ENCODE assay signal across 8 mouse cellular contexts in genomic region chr14:32994954-32995636, GRCm38 (mm10). TPM values are rescaled to one million over a fixed set of nuclear protein-coding genes. Genes with fewer than 3 reads are reported as not detected.
DNase-seq lines count a peak whose midpoint lies in the region; ATAC-seq and TF ChIP-seq lines count a peak whose summit lies in the region.

No protein-coding gene starts in this region.

- peak; percentile 36; the same call in 1 of the 2 replicates for TF ChIP-seq CTCF in layer of hippocampus, adult 2 months (conservative IDR thresholded peaks at IDR 0.05)

- H3K4me3 ChIP-seq in layer of hippocampus, adult 2 months, result peak overlapping the region; percentile 12
- H3K4me3 ChIP-seq in embryonic facial prominence, embryonic 13.5 days, result peak overlapping the region; percentile 12; the same call in 1 of the 2 replicates
- no peak overlapping the region for H3K4me3 ChIP-seq in hindbrain, embryonic 13.5 days
- H3K4me3 ChIP-seq in limb, embryonic 13.5 days, result peak overlapping the region; percentile 17; the same call in 1 of the 2 replicates
- H3K4me3 ChIP-seq in neural tube, embryonic 13.5 days, result 0 out of 2 replicates have a peak overlapping the region, but pooled peaks have one; percentile 2

- no peak; the same call in 1 of the 2 replicates for ATAC-seq in embryonic facial prominence, embryonic 13.5 days (ENCODE audit: insufficient number of reproducible peaks, insufficient read depth, low FRiP score, low TSS enrichment, low read depth)
- ATAC-seq in hindbrain, embryonic 13.5 days (ENCODE audit: low FRiP score), result no peak
- ATAC-seq in limb, embryonic 13.5 days (ENCODE audit: low FRiP score, low read depth), result peak; percentile 58
- no peak; the same call in 1 of the 2 replicates for ATAC-seq in neural tube, embryonic 13.5 days (ENCODE audit: low read depth)
- ATAC-seq in cerebellum, adult (ENCODE audit: insufficient number of reproducible peaks, low FRiP score, low TSS enrichment), result no peak

- H3K4me1 ChIP-seq in embryonic facial prominence, embryonic 13.5 days, result peaks cover 17% of the 10 kb centered on the region
- H3K4me1 ChIP-seq in hindbrain, embryonic 13.5 days (replicated peaks), result peaks cover 21% of the 10 kb centered on the region
- H3K4me1 ChIP-seq in limb, embryonic 13.5 days, result peaks cover 20% of the 10 kb centered on the region
- peaks cover 25% of the 10 kb centered on the region for H3K4me1 ChIP-seq in neural tube, embryonic 13.5 days (replicated peaks)

- no peak overlapping the region for H3K9ac ChIP-seq in embryonic facial prominence, embryonic 13.5 days
- H3K9ac ChIP-seq in hindbrain, embryonic 13.5 days, result no peak overlapping the region; the same call in 1 of the 2 replicates
- H3K9ac ChIP-seq in limb, embryonic 13.5 days, result peak overlapping the region; percentile 31; the same call in 1 of the 2 replicates
- H3K9ac ChIP-seq in neural tube, embryonic 13.5 days, result 0 out of 2 replicates have a peak overlapping the region, but pooled peaks have one; percentile 8

- H3K27me3 ChIP-seq in embryonic facial prominence, embryonic 13.5 days, result no peaks in the 10 kb centered on the region
- H3K27me3 ChIP-seq in hindbrain, embryonic 13.5 days, result no peaks in the 10 kb centered on the region
- no peaks in the 10 kb centered on the region for H3K27me3 ChIP-seq in limb, embryonic 13.5 days
- H3K27me3 ChIP-seq in neural tube, embryonic 13.5 days, result peaks cover 14% of the 10 kb centered on the region

- no peaks in the 10 kb centered on the region for H3K9me3 ChIP-seq in embryonic facial prominence, embryonic 13.5 days
- H3K9me3 ChIP-seq in hindbrain, embryonic 13.5 days, result no peaks in the 10 kb centered on the region
- H3K9me3 ChIP-seq in limb, embryonic 13.5 days, result no peaks in the 10 kb centered on the region
- H3K9me3 ChIP-seq in neural tube, embryonic 13.5 days, result no peaks in the 10 kb centered on the region

- 3% methylated on average over 10 of the region's 10 CpGs for WGBS in embryonic facial prominence, embryonic 13.5 days
- WGBS in hindbrain, embryonic 13.5 days, result 1% methylated on average over 10 of the region's 10 CpGs
- 2% methylated on average over 10 of the region's 10 CpGs for WGBS in limb, embryonic 13.5 days
- WGBS in neural tube, embryonic 13.5 days, result 4% methylated on average over 10 of the region's 10 CpGs

- H3K36me3 ChIP-seq in embryonic facial prominence, embryonic 13.5 days, result no peaks in the 10 kb centered on the region
- H3K36me3 ChIP-seq in hindbrain, embryonic 13.5 days, result no peaks in the 10 kb centered on the region
- H3K36me3 ChIP-seq in limb, embryonic 13.5 days, result no peaks in the 10 kb centered on the region
- no peaks in the 10 kb centered on the region for H3K36me3 ChIP-seq in neural tube, embryonic 13.5 days

- peak overlapping the region; percentile 51 for H3K4me2 ChIP-seq in embryonic facial prominence, embryonic 13.5 days
- H3K4me2 ChIP-seq in hindbrain, embryonic 13.5 days, result peak overlapping the region; percentile 35
- H3K4me2 ChIP-seq in limb, embryonic 13.5 days (replicated peaks), result peak overlapping the region; percentile 53
- H3K4me2 ChIP-seq in neural tube, embryonic 13.5 days, result peak overlapping the region; percentile 37

- H3K27ac ChIP-seq in layer of hippocampus, adult 2 months, result peak overlapping the region; percentile 46; the same call in 1 of the 2 replicates
- peak overlapping the region; percentile 51; the same call in 1 of the 2 replicates for H3K27ac ChIP-seq in embryonic facial prominence, embryonic 13.5 days
- H3K27ac ChIP-seq in hindbrain, embryonic 13.5 days, result peak overlapping the region; percentile 32; the same call in 1 of the 2 replicates
- H3K27ac ChIP-seq in limb, embryonic 13.5 days, result no peak overlapping the region; the same call in 1 of the 2 replicates
- no peak overlapping the region for H3K27ac ChIP-seq in neural tube, embryonic 13.5 days (replicated peaks)

- DNase-seq in layer of hippocampus, adult 2 months (ENCODE audit: low spot score in 2 of 2), result peak in 1 of 2 experiments; percentile 3
- DNase-seq in layer of hippocampus, postnatal 36 days, result no peak
- DNase-seq in thymus, adult 18-20 months, result no peak

RNA-seq across cellular contexts. Expression of gene Lrrc18, which starts 3.9 kb away (rescaled TPM):
- under 1 TPM; 0.28 to 0.29 TPM for total RNA-seq in layer of hippocampus, adult 2 months (2021)
- total RNA-seq in layer of hippocampus, postnatal 36 days (2021), result under 1 TPM; 0.22 to 0.33 TPM
- polyA plus RNA-seq in embryonic facial prominence, embryonic 13.5 days (2015; fragmentation: Nextera tagmentation; extraction: Ambion mirVana), result 0.40 and 0.48 TPM in 2 replicates
- polyA plus RNA-seq in hindbrain, embryonic 13.5 days (2015; fragmentation: Nextera tagmentation; extraction: Ambion mirVana), result 0.09 and 0.52 TPM in 2 replicates
- 0.37 and 0.41 TPM in 2 replicates for polyA plus RNA-seq in limb, embryonic 13.5 days (2015; fragmentation: Nextera tagmentation; extraction: Ambion mirVana)
- polyA plus RNA-seq in neural tube, embryonic 13.5 days (2015; fragmentation: Nextera tagmentation; extraction: Ambion mirVana), result 0.25 and 0.63 TPM in 2 replicates

Comparison
In these comparisons a context has a peak if more than half of its experiments do, and no peak if none do; other contexts are left out.
1. H3K27ac ChIP-seq: peak in layer of hippocampus, adult 2 months (single experiment), embryonic facial prominence, embryonic 13.5 days (single experiment) and hindbrain, embryonic 13.5 days (single experiment); none in limb, embryonic 13.5 days (single experiment) and neural tube, embryonic 13.5 days (single experiment).
2. H3K9ac ChIP-seq: peak in limb, embryonic 13.5 days (single experiment) and neural tube, embryonic 13.5 days (single experiment); none in embryonic facial prominence, embryonic 13.5 days (single experiment) and hindbrain, embryonic 13.5 days (single experiment).
3. Peak in every context shown above with its lines, with median percentiles within 50 percentile points of each other: H3K4me2 ChIP-seq.